Mouse (Mus musculus) cerebellum, postnatal 36 days (tissue): ENCODE results near the gene Utp15.

Source experiments
- DNase-seq, 2 experiments: peaks; one replicate each; pipeline ENCODE4 v3.0.0; 2021 to 2022; ENCODE audit warnings: mixed read lengths in 2 of 2

Utp15 gene

GRCm38 (mm10) chr13:98245386-98245785 is 17.5 kb downstream of the Utp15 start:
- DNase-seq = no peak

- DNase-seq = no peak
Observed at GRCm38 (mm10) chr13:98244571-98245350, 18.1 kb downstream of the Utp15 start.

- DNase-seq = no peak
Observed at GRCm38 (mm10) chr13:98241531-98242282, 21.1 kb downstream of the Utp15 start.

GRCm38 (mm10) chr13:98239978-98240641 is 22.7 kb downstream of the Utp15 start:
- DNase-seq = peak; percentile 63 to 67

GRCm38 (mm10) chr13:98235451-98235850 is 27.4 kb downstream of the Utp15 start:
- no peak for DNase-seq

GRCm38 (mm10) chr13:98230511-98230910 is 32.3 kb downstream of the Utp15 start:
- no peak for DNase-seq

GRCm38 (mm10) chr13:98226225-98226624 is 36.6 kb downstream of the Utp15 start:
- no peak for DNase-seq

GRCm38 (mm10) chr13:98222848-98223247 is 40.0 kb downstream of the Utp15 start:
- DNase-seq = no peak

- no peak for DNase-seq
Observed at GRCm38 (mm10) chr13:98210137-98210536, 52.7 kb downstream of the Utp15 start.

GRCm38 (mm10) chr13:98208842-98209241 is 54.0 kb downstream of the Utp15 start:
- DNase-seq = no peak

- no peak for DNase-seq
Observed at GRCm38 (mm10) chr13:98206546-98206870, 56.3 kb downstream of the Utp15 start.

GRCm38 (mm10) chr13:98205771-98206545 is 56.9 kb downstream of the Utp15 start, which contains the start of gene Arhgef28:
Arhgef28 (minus strand) TSS chr13:98206439.
- peak; percentile 30 to 37 for DNase-seq

- no peak for DNase-seq
Observed at GRCm38 (mm10) chr13:98205111-98205510, 57.7 kb downstream of the Utp15 start.

- no peak for DNase-seq
Observed at GRCm38 (mm10) chr13:98204371-98204770, 58.5 kb downstream of the Utp15 start.

- no peak for DNase-seq
Observed at GRCm38 (mm10) chr13:98201436-98201835, 61.4 kb downstream of the Utp15 start.
